Mouse (Mus musculus) macrophage (primary cell): ENCODE measurements around the gene Nedd9. TPM values are rescaled to one million over a fixed set of nuclear protein-coding genes. Genes with fewer than 3 reads are reported as not detected.

Source experiments
- H3K27ac ChIP-seq: fragments of 350-480 bp; formaldehyde crosslinking; 2 replicates; pipeline ENCODE4 v1.9.0; 2021
- H3K36me3 ChIP-seq: fragments of 350-480 bp; formaldehyde crosslinking; 2 replicates; pipeline ENCODE4 v1.9.0; 2021; ENCODE audit errors: inconsistent target
- H3K4me3 ChIP-seq: fragments of 350-480 bp; formaldehyde crosslinking; 2 replicates; pipeline ENCODE4 v1.9.0; 2021; ENCODE audit errors: inconsistent target
- H3K79me2 ChIP-seq: fragments of 350-480 bp; formaldehyde crosslinking; 2 replicates; pipeline ENCODE4 v1.9.0; 2021; ENCODE audit errors: inconsistent target
- WGBS: methylation state at CpG from one replicate; pipeline ENCODE4 v1.1.7; 2026; ENCODE audit warnings: inconsistent platforms; ENCODE audit not compliant: missing documents; 5-methylcytosine and 5-hydroxymethylcytosine counted together
- polyA plus RNA-seq: library from polyadenylated mRNA; stranded (reverse); fragments of 250-400 nt; gene quantifications from 3 replicates; pipeline ENCODE4 v1.2.4, GENCODE M21; 2018; ENCODE audit warnings: inconsistent platforms

Gene Nedd9
- polyA plus RNA-seq, 1 experiment from 2014 or later = 4.0 TPM

GRCm38 (mm10) chr13:41392191-41392590 lies 95.0 kb downstream of the Nedd9 start:
- Histone ChIP-seq H3K27ac (no peak overlapping the region), H3K4me3 (no peak overlapping the region), H3K79me2 (no peaks in the 10 kb centered on the region), H3K36me3 (no peaks in the 10 kb centered on the region)
- 97% methylated on average over 2 of the region's 2 CpGs for WGBS

- 100% methylated on average over 2 of the region's 2 CpGs for WGBS
Observed at GRCm38 (mm10) chr13:41390698-41391097, 96.5 kb downstream of the Nedd9 start.

GRCm38 (mm10) chr13:41386581-41386980 lies 100.6 kb downstream of the Nedd9 start:
- 89% methylated on average over 4 of the region's 4 CpGs for WGBS
- Histone ChIP-seq H3K4me3 (no peak overlapping the region), H3K79me2 (no peaks in the 10 kb centered on the region), H3K36me3 (no peaks in the 10 kb centered on the region), H3K27ac (no peak overlapping the region)

More at GRCm38 (mm10) chr13:41390698-41391097, 96.5 kb downstream of the Nedd9 start:
- H3K4me3 ChIP-seq = no peak overlapping the region
- no peaks in the 10 kb centered on the region for H3K36me3 ChIP-seq
- no peak overlapping the region for H3K27ac ChIP-seq
- H3K79me2 ChIP-seq = no peaks in the 10 kb centered on the region

GRCm38 (mm10) chr13:41384896-41385295 lies 102.3 kb downstream of the Nedd9 start:
- WGBS = 97% methylated on average over 4 of the region's 4 CpGs
- Histone ChIP-seq H3K27ac (no peak overlapping the region), H3K36me3 (no peaks in the 10 kb centered on the region), H3K79me2 (no peaks in the 10 kb centered on the region), H3K4me3 (no peak overlapping the region)

- no peak overlapping the region for H3K27ac ChIP-seq
- no peak overlapping the region for H3K4me3 ChIP-seq
- H3K79me2 ChIP-seq = no peaks in the 10 kb centered on the region
- H3K36me3 ChIP-seq = no peaks in the 10 kb centered on the region
Observed at GRCm38 (mm10) chr13:41382635-41383034, 104.5 kb downstream of the Nedd9 start.

GRCm38 (mm10) chr13:41381806-41382546 lies 105.2 kb downstream of the Nedd9 start:
- Histone ChIP-seq H3K79me2 (no peaks in the 10 kb centered on the region), H3K36me3 (no peaks in the 10 kb centered on the region), H3K4me3 (no peak overlapping the region), H3K27ac (no peak overlapping the region)
- WGBS = 87% methylated on average over 5 of the region's 5 CpGs

GRCm38 (mm10) chr13:41381041-41381805 lies 105.9 kb downstream of the Nedd9 start:
- 46% methylated on average over 7 of the region's 7 CpGs for WGBS
- H3K36me3 ChIP-seq = no peaks in the 10 kb centered on the region
- no peak overlapping the region for H3K27ac ChIP-seq
- no peaks in the 10 kb centered on the region for H3K79me2 ChIP-seq
- H3K4me3 ChIP-seq = no peak overlapping the region

GRCm38 (mm10) chr13:41379951-41380465 lies 107.2 kb downstream of the Nedd9 start:
- WGBS = 99% methylated on average over 4 of the region's 4 CpGs
- Histone ChIP-seq H3K27ac (no peak overlapping the region), H3K79me2 (no peaks in the 10 kb centered on the region), H3K36me3 (no peaks in the 10 kb centered on the region), H3K4me3 (no peak overlapping the region)

- no peak overlapping the region for H3K27ac ChIP-seq
- H3K4me3 ChIP-seq = no peak overlapping the region
- H3K79me2 ChIP-seq = no peaks in the 10 kb centered on the region
- H3K36me3 ChIP-seq = no peaks in the 10 kb centered on the region
- 93% methylated on average over 5 of the region's 5 CpGs for WGBS
Observed at GRCm38 (mm10) chr13:41378462-41378861, 108.7 kb downstream of the Nedd9 start.

GRCm38 (mm10) chr13:41377856-41378255 lies 109.3 kb downstream of the Nedd9 start:
- 98% methylated on average over 9 of the region's 9 CpGs for WGBS
- Histone ChIP-seq H3K27ac (no peak overlapping the region), H3K36me3 (no peaks in the 10 kb centered on the region), H3K4me3 (no peak overlapping the region), H3K79me2 (no peaks in the 10 kb centered on the region)

- H3K36me3 ChIP-seq = no peaks in the 10 kb centered on the region
- H3K4me3 ChIP-seq = no peak overlapping the region
- H3K79me2 ChIP-seq = no peaks in the 10 kb centered on the region
- H3K27ac ChIP-seq = no peak overlapping the region
- WGBS = 87% methylated on average over 2 of the region's 2 CpGs
Observed at GRCm38 (mm10) chr13:41377011-41377431, 110.1 kb downstream of the Nedd9 start.

- H3K27ac ChIP-seq = no peak overlapping the region
- no peaks in the 10 kb centered on the region for H3K36me3 ChIP-seq
- no peak overlapping the region for H3K4me3 ChIP-seq
- no peaks in the 10 kb centered on the region for H3K79me2 ChIP-seq
- 94% methylated on average over 4 of the region's 4 CpGs for WGBS
Observed at GRCm38 (mm10) chr13:41376111-41376510, 111.1 kb downstream of the Nedd9 start.

GRCm38 (mm10) chr13:41375696-41376095 lies 111.5 kb downstream of the Nedd9 start:
- Histone ChIP-seq H3K4me3 (no peak overlapping the region), H3K27ac (no peak overlapping the region), H3K36me3 (no peaks in the 10 kb centered on the region), H3K79me2 (no peaks in the 10 kb centered on the region)
- WGBS = 94% methylated on average over 6 of the region's 6 CpGs

- Histone ChIP-seq H3K27ac (no peak overlapping the region), H3K79me2 (no peaks in the 10 kb centered on the region), H3K36me3 (no peaks in the 10 kb centered on the region), H3K4me3 (no peak overlapping the region)
- WGBS = 100% methylated on average over 1 of the region's 1 CpGs
Observed at GRCm38 (mm10) chr13:41374886-41375285, 112.3 kb downstream of the Nedd9 start.
